Mouse (Mus musculus) cortical plate, adult 2 months (tissue): Measurements from ENCODE around the gene Xpr1.

Source experiments
- CTCF ChIP-seq: fragments of 200-500 bp; IDR thresholded peaks from 2 replicates; pipeline ENCODE4 v1.5.1; 2011; ENCODE audit warnings: mild to moderate bottlenecking, control low read depth, low read length; ENCODE audit not compliant: insufficient read depth; ENCODE audit errors: extremely low read depth
- POLR2A ChIP-seq: fragments of 200-500 bp; IDR thresholded peaks from 2 replicates; pipeline ENCODE4 v1.6.1; 2011; ENCODE audit warnings: mild to moderate bottlenecking, low read length, control low read depth; ENCODE audit not compliant: insufficient read depth; ENCODE audit errors: extremely low read depth

DNA sequence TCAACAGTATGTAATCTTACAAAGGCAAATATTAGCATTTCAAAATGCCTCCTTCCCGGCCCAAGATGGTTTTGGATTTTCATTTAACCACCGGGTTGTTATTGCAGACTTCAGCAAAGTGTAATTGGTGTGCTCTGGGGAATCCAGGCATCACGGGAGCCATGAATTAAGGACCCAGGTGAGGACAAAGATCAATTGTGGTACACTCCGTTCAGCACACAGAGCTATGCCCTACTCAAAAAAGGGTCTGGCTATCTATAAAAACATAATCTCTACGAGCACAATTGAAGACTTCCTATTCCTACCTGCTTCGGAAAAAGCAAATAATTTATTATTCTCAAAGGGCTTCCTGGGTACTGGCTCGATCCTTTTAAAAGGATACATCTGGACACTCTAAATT lies 22.3 kb upstream of the Xpr1 start:
- no peak for TF ChIP-seq CTCF
- no peak for TF ChIP-seq POLR2A
